Mouse (Mus musculus): ENCODE measurements around the gene Grm4.

- TF ChIP-seq CTCF (IDR thresholded peaks at IDR 0.05; ENCODE audit: extremely low read depth, insufficient read depth, low read length), result no peak
- no peak for TF ChIP-seq POLR2A (IDR thresholded peaks at IDR 0.05; ENCODE audit: extremely low read depth, insufficient read depth, low read length)
These were observed 6.0 kb upstream of the Grm4 start for GRCm38 (mm10) chr17:27527188-27527587.
